Mouse (Mus musculus) erythroblast, embryonic 14.5 days (primary cell): Measurements from ENCODE around the gene Nox3.

Experiments used
- GATA1 ChIP-seq: IDR thresholded peaks from 2 replicates; pipeline ENCODE4 v1.6.1; 2012; ENCODE audit warnings: low read length, inconsistent platforms, mixed read lengths
- TAL1 ChIP-seq: IDR thresholded peaks from 3 replicates; pipeline ENCODE4 v1.6.1; 2012; ENCODE audit warnings: low read length, inconsistent platforms, mixed read lengths

- TF ChIP-seq TAL1 (no peak), GATA1 (no peak)
Measured at GRCm38 (mm10) chr17:3611781-3612075, 84.3 kb downstream of the Nox3 start.
